Mouse (Mus musculus): ENCODE results near the gene 2810021J22Rik.

2810021J22Rik gene

DNA sequence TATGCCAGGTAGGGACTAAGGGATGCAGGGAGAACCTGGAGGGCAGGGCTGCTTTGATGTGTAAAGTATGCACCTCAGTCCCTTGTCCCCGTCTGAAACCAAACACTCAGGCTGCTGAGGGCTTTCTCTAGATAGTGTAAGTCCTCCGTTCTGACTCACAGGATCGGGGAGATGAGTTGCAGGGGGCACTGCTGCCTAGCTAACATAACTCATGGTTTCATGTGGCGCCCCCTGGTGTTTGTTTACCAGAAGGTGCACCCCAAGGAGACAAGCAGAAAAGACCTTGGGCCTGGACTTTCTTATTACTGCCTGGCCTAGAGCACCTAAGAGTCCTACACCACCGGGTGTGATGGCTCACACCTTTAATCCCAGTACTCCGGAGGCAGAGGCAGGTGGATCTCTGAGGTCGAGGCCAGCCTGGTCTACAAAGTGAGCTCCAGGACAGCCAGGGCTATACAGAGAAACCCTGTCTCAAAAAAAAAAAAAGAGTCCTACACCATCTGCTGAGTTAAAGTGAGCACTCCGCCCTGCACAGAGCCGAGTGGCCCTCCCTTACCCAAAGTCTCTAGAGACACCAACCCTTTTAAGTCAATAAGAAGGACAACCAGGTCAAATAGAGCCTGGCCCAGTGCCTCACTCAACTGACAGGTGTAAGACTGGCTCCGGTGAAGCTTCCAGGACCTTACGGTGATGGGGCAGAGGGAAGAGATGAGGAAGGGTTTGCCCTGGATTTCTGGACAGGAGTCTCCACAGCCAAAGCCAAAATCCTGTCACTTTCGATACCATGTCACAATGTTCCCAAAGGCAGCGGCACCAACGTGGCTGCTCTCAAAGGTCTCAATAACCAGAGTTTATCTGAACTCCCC lies 50.1 kb downstream of the 2810021J22Rik start:
- no peak for DNase-seq (ENCODE audit: low read depth, low spot score)

DNA sequence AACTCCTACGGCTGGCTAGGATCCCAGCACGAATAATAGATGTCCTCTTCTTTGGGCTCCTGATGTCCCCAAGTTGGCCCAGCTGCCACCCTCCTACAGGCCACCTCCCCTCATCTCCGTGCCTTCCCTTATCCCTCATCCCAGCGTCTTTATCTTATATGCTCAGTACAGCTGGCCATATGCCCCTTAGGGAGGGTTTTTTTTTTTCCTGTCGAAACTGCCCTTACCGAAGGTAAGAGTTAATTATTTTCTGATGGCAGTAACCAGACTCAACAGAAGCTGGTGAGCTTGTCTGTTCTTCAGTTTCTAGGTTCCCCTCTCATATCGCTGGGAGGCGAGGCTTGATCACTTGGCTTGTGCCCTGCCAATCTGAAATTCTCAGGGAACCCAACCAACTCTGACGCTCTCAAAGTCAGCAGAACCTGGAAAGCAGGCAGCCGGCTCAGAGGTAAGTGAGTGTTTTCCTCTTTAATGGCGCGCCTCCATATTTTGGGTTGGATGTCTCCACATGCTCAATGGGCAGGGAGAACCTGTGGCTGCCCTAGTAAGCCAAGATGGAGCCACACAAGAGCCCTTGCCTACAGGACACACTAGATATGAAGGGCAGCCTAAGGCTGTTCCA lies 50.8 kb downstream of the 2810021J22Rik start, which contains the start of gene Btnl10:
Btnl10 (plus strand) TSS at position 164 of the 622 bp plus-strand sequence.
- DNase-seq (ENCODE audit: low read depth, low spot score) = no peak

DNA sequence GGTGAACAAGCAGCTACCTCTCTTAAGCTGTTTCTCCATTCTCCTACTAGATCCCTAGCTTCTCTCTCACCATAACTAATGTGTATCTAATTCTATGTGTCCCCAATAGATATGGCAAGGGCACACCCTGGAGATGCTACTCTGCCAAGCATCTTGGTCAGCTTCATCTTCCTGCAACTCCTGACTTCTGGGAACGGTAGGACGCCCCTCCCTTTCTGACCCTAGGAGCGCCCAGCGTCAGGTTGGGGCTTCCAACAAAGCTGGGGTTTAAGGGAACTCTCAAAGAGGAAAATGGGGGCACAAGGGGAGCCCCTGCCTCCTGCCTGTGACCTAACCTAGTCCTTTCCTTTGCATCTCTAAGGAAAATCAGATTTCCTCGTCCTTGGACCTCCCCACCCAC lies 51.7 kb downstream of the 2810021J22Rik start:
- no peak for DNase-seq (ENCODE audit: low read depth, low spot score)

DNA sequence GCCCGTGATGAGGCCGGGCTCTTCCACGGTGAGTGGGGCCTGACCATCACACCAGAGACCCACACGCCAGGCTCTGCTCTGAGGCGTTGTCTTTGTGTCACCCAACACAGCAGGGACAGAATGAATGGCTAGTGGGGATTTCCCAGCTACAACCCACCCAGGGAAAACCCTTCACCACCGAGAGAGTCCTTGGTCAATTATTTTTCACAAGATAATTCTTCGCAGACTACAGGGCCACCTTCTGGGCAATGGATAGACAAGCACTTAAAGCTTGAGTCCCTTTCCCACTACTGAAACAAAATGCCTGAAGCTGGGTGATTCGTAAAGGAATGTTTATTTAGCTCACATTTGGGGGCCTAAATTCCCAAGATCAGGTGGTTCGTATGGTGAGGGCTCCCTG lies 55.4 kb downstream of the 2810021J22Rik start:
- DNase-seq (ENCODE audit: low read depth, low spot score) = no peak

DNA sequence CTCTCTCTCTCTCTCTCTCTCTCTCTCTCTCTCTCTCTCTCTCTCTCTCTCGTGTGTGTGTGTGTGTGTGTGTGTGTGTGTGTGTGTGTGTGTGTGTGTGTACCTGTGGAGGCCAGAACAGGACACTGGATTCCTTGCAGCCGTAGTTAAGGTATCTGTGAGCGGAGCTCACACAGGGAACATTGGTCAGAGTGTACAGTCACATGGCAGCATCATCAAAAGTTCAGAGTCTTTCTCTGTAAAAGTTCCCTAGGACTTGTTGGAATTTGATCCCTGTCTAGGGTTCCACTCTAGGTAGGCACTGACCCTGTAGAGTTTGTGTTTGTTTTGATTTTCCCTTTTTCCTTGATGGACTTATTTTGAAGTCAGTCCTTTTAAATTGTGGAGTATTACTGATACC lies 59.6 kb downstream of the 2810021J22Rik start:
- DNase-seq (ENCODE audit: low read depth, low spot score) = no peak

DNA sequence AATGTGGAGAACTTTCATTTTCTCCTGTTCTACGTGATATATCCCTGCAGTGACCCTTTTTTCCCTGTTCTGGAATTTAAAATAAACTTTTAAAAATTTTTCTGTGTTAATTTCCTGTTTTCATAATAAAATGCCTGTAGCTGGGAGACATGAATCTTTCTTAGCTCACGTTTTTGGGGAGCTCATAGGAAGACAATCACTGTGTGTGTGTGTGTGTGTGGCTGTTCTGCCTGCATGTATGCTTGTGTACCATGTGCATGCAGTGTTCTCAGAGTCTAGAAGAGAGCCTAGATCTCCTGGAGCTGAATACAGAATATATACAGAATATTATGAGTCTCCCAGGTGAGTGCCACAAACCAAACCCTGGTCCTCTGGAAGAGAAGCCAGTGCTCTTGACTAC lies 60.0 kb downstream of the 2810021J22Rik start:
- DNase-seq (ENCODE audit: low read depth, low spot score) = no peak

DNA sequence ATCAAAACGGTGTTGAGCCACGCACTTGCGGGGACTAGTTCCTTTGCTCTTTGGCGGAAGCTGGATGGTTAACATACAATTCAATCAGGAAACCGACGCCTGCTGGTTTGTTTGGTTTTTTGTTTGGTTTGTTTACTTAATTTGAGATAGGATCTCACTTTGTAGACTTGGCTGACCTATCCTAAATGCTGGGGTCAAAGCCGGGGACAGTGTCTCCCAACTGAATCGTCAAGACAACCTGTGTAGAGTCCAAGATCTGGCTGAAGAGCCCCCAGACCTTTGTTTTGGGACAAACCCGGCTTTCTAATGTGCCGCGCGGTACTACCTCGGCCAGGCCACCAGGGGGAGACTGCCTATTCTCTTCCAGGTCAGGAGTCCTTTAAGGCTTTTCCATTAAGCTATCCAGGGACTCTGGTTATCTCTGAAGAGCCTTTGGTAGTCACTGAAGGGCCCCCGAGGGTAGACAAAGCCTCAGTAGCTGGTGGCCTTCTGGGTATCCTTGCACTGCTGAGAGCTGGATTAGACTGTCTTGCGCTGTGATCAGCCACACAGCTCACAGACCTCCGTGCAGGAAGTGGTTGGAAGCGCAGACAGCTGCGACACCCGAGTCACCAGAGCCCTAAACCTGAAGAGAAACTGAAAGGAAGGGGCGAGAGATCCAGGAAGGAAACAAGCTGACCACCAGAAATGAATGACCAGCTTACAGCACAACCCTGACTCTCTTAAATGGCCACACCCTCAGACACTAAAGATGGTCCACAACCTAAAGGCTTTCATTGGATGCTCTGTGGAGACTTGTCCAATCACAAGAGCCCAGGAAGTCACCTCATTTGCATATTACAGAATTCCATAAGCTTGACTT lies 61.0 kb downstream of the 2810021J22Rik start:
- DNase-seq (ENCODE audit: low read depth, low spot score) = no peak

DNA sequence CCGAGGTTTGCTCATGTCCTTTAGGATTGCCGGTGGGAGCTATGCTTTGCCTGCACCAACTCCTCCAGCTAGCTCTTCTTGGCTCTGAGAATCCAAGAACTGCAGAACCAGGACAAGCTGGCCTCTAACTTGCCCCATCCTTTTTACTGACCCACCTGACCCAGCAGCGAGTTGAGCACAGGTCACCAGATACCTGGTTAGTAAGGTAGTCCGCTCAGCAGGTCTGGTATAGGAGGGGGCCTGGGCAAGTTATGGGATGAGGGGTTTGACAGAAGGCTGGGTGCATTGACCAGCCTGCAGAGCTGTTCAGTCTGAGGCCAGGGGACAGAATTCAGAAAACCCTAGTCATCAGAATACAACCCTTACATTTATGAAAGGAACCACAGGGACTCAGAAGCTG lies 62.0 kb downstream of the 2810021J22Rik start:
- no peak for DNase-seq (ENCODE audit: low read depth, low spot score)

DNA sequence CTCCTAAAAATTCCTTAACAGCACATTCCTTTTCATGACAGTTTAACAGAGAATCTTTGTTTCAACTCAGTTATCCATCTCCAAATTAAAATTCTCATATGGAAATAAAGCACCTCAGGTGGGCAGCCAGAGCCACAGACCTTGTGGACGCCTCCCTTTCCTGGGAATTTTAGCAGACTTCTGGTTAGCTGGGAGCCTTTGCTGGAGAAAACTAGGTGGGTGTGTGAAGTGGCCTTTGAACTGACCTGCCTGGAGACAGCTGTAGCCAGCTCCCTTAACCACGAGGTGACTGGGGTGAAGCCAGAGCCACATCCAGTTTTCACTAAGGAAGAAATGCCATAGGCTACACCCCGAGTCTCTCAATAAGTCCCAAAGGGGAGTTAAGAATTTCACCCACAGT lies 62.6 kb downstream of the 2810021J22Rik start:
- DNase-seq (ENCODE audit: low read depth, low spot score) = no peak

DNA sequence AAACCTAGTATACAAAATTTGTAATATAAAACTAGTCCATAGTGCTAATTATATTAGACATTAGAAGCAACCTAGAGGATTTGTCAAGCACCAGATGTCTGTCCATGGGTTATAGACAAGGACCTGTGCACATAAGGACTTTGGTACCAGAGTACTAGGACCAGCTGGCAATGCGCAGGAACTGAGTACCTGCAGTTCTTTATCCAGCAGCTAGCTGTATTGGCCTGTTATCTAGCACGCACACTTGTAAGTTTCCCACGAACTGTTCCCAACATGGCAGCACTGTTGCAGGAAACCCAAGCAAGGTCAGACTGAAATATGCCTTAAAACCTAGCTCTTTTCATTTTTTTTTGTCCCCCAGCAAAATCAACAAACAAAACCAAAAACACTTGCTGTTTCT lies 63.2 kb downstream of the 2810021J22Rik start:
- DNase-seq (ENCODE audit: low read depth, low spot score) = no peak

DNA sequence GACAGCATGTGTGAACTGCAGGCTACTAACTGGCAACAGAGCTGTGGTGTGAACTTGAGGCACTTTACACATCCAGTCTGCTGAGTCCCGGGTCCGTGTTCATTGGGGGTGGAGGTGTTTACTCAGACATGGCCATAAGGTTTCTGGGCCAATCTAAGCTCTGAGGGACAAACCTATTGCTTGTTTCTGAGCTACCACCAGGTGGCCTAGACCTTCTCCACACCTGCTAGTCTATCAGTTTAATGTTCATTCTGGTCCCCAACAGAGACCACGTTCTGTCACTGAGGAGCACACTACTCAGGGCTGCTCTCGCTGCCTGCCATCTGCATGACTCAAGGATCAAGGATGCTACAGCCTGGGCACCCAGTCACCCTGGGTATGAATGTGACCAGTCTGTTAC lies 64.6 kb downstream of the 2810021J22Rik start:
- no peak for DNase-seq (ENCODE audit: low read depth, low spot score)

All from brain, embryonic 18.5 days (tissue).